Mouse (Mus musculus) ES-Bruce4 (cell line): ENCODE measurements around the gene Trub1. TPM values are rescaled to one million over a fixed set of nuclear protein-coding genes. Genes with fewer than 3 reads are reported as not detected.

Source experiments
- H3K27ac ChIP-seq: 2 replicates; pipeline ENCODE4 v1.5.1; 2012; ENCODE audit warnings: low read length, inconsistent platforms; ENCODE audit not compliant: insufficient read depth
- H3K27me3 ChIP-seq: 2 replicates; pipeline ENCODE4 v1.6.1; 2012; ENCODE audit warnings: mild to moderate bottlenecking, low read length, inconsistent platforms; ENCODE audit not compliant: control insufficient read depth, poor library complexity, insufficient read depth, severe bottlenecking
- H3K36me3 ChIP-seq: 2 replicates; pipeline ENCODE4 v1.6.1; 2012; ENCODE audit warnings: inconsistent platforms, mild to moderate bottlenecking, low read length, moderate library complexity; ENCODE audit not compliant: control insufficient read depth, poor library complexity, insufficient read depth, severe bottlenecking
- H3K4me1 ChIP-seq: one replicate; pipeline ENCODE4 v1.8.1; 2011; ENCODE audit warnings: low read length; ENCODE audit not compliant: control insufficient read depth, insufficient read depth
- H3K4me3 ChIP-seq: 2 replicates; pipeline ENCODE4 v1.5.1; 2011; ENCODE audit warnings: low read depth, mild to moderate bottlenecking, low read length
- H3K9ac ChIP-seq: 2 replicates; pipeline ENCODE4 v1.6.1; 2012; ENCODE audit warnings: low read depth, mild to moderate bottlenecking, inconsistent platforms; ENCODE audit not compliant: poor library complexity, severe bottlenecking
- H3K9me3 ChIP-seq: replicated peaks from 2 replicates; pipeline ENCODE4 v1.6.1; 2012; ENCODE audit warnings: mild to moderate bottlenecking, low read length, inconsistent platforms; ENCODE audit not compliant: control insufficient read depth, poor library complexity, insufficient read depth, severe bottlenecking
- CTCF ChIP-seq: IDR thresholded peaks from one replicate; pipeline ENCODE4 v1.8.1; 2011; ENCODE audit warnings: low read depth, low read length
- EP300 ChIP-seq: IDR thresholded peaks from 2 replicates; pipeline ENCODE4 v1.6.1; 2011; ENCODE audit warnings: low read depth, low read length; ENCODE audit not compliant: insufficient read depth
- POLR2A ChIP-seq: IDR thresholded peaks from one replicate; pipeline ENCODE4 v1.8.1; 2011; ENCODE audit warnings: low read length; ENCODE audit not compliant: insufficient read depth
- polyA plus RNA-seq: library from polyadenylated mRNA; stranded (reverse); fragments of >200 nt; gene quantifications from 2 replicates; pipeline ENCODE4 v1.2.4, GENCODE M21; 2011; ENCODE audit warnings: low read depth; ENCODE audit not compliant: missing spikeins, insufficient read depth, insufficient read length

The Trub1 gene
- polyA plus RNA-seq, 1 experiment, result 42.4 TPM

DNA sequence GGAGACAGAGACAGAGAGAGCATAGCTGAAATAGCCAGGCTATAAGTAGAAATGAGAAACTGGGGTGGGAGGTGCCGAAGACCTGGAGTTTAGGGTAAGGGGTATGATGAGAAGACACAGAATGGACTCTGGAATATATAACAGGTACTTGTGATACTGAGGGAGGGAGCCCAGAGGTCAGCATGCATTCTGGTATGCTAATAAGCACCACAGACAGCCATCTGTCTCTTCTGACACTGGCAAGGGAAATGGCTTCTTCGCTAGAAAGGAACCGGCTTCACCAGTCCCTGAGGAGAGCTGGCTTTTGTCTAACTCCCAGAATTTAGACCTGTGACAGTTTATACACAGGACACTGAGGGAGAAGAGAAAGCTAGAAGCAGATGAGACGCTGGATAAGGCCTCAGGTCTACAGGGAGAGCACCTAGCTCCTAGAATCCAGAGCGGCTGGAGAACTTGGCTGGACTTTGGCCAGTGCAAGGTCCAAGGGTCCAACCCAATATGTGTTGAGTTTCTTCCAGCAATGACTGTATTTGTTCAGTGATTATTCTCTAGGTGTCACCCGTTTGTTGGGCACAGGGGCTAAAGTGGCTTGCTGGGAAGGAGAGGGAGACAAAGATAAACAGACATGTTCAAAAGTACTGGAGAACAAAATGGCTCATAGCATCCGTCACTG, 84.9 kb downstream of the Trub1 start:
- Histone ChIP-seq H3K27ac (no peak overlapping the region), H3K9ac (no peak overlapping the region), H3K36me3 (no peaks in the 10 kb centered on the region), H3K27me3 (no peaks in the 10 kb centered on the region), H3K9me3 (no peaks in the 10 kb centered on the region), H3K4me3 (no peak overlapping the region), H3K4me1 (no peaks in the 10 kb centered on the region)
- TF ChIP-seq POLR2A, result no peak
- TF ChIP-seq CTCF, result no peak
- TF ChIP-seq EP300, result no peak

DNA sequence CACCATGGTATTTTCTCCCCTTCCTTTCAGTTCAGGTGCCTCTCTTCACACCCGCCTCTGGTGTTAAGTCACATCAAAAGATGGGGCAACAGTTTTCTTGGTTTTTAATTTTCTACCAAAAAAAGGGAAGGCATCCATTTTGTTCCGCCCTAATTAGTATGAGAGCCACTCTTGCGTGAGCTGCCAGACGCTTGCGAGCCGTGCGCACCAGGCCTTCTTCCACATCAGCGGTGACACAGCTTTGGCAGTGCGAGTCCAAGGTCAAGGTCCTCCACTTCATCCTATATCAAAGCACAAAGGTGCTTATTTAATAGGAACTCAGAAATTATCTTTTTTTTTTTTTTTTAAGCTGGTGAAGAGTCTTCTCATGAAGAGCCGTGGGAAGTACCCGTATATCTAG, 87.4 kb downstream of the Trub1 start:
- Histone ChIP-seq H3K9me3 (no peaks in the 10 kb centered on the region), H3K27me3 (no peaks in the 10 kb centered on the region), H3K4me3 (no peak overlapping the region), H3K9ac (no peak overlapping the region), H3K27ac (no peak overlapping the region), H3K4me1 (no peaks in the 10 kb centered on the region), H3K36me3 (no peaks in the 10 kb centered on the region)
- TF ChIP-seq CTCF (no peak), POLR2A (no peak), EP300 (no peak)

Other genes with a start within 250 kb of the Trub1 start
- 12.2 and 13.9 TPM in 2 replicates for gene Ablim1, start 138.0 kb upstream of the Trub1 start, polyA plus RNA-seq
- gene Fam160b1, start 92.2 kb upstream of the Trub1 start, polyA plus RNA-seq, result 26.1 and 26.7 TPM in 2 replicates
- 10.9 and 12.3 TPM in 2 replicates for gene Atrnl1, start 158.1 kb downstream of the Trub1 start, polyA plus RNA-seq